Mouse (Mus musculus) embryonic facial prominence, embryonic 11.5 days (tissue): ENCODE data around the gene Fkbp2. TPM values are rescaled to one million over a fixed set of nuclear protein-coding genes. Genes with fewer than 3 reads are reported as not detected.
A peak's percentile ranks its signal among the peaks of the same experiment; 100 is the strongest.

Experiments
- ATAC-seq: fragments of 200-750 bp; cut with Nextera tagmentation; replicated peaks from 2 replicates; pipeline ENCODE4 v1.8.0; 2017; ENCODE audit warnings: low read depth; ENCODE audit not compliant: insufficient number of reproducible peaks, low FRiP score, low TSS enrichment
- DNase-seq: peaks from one replicate; pipeline ENCODE4 v3.0.0-alpha.2; 2015; ENCODE audit warnings: low spot score
- H3K27ac ChIP-seq: fragments of 300-500 bp; sonication (generic); replicated peaks from 2 replicates; pipeline ENCODE4 v1.5.1; 2014; ENCODE audit warnings: mild to moderate bottlenecking, low read depth, low read length, control low read depth
- H3K27me3 ChIP-seq: fragments of 300-500 bp; sonication (generic); 2 replicates; pipeline ENCODE4 v1.6.1; 2014; ENCODE audit warnings: mild to moderate bottlenecking, low read length, moderate library complexity, mixed read lengths; ENCODE audit not compliant: control insufficient read depth, insufficient read depth
- H3K36me3 ChIP-seq: fragments of 300-500 bp; sonication (generic); replicated peaks from 2 replicates; pipeline ENCODE4 v1.6.1; 2014; ENCODE audit warnings: low read depth, mild to moderate bottlenecking, low read length, moderate library complexity, mixed read lengths; ENCODE audit not compliant: control insufficient read depth, insufficient read depth
- H3K4me1 ChIP-seq: fragments of 300-500 bp; sonication (generic); 2 replicates; pipeline ENCODE4 v1.6.1; 2014; ENCODE audit warnings: low read length, mixed read lengths; ENCODE audit not compliant: control insufficient read depth, insufficient read depth
- H3K4me2 ChIP-seq: fragments of 300-500 bp; sonication (generic); 2 replicates; pipeline ENCODE4 v1.6.1; 2014; ENCODE audit warnings: low read depth, mild to moderate bottlenecking, control low read depth, low read length, moderate library complexity
- H3K4me3 ChIP-seq: fragments of 300-500 bp; sonication (generic); 2 replicates; pipeline ENCODE4 v1.5.1; 2014; ENCODE audit warnings: low read depth, low read length, control low read depth
- H3K9ac ChIP-seq: fragments of 300-500 bp; sonication (generic); replicated peaks from 2 replicates; pipeline ENCODE4 v1.6.1; 2014; ENCODE audit warnings: mild to moderate bottlenecking, control low read depth, low read length
- H3K9me3 ChIP-seq: fragments of 300-500 bp; sonication (generic); replicated peaks from 2 replicates; pipeline ENCODE4 v1.6.1; 2016; ENCODE audit warnings: mild to moderate bottlenecking, low read length, inconsistent platforms, mixed read lengths; ENCODE audit not compliant: control insufficient read depth
- WGBS: fragments of 180-500 bp; shearing (Covaris S2); extraction: QIAGEN DNeasy Blood & Tissue Kit; methylation state at CpG from one replicate; pipeline ENCODE4 v1.1.7; 2014; 5-methylcytosine and 5-hydroxymethylcytosine counted together
- polyA plus RNA-seq: library from polyadenylated mRNA; unstranded; fragments of >200 nt; fragmentation: Nextera tagmentation; extraction: Ambion mirVana; gene quantifications from 2 replicates; pipeline ENCODE4 v1.2.1, GENCODE M21; 2014

Gene Fkbp2
- polyA plus RNA-seq, 1 experiment from 2014 or later, result 65.1 TPM

- H3K4me2 ChIP-seq, result peak overlapping the region; percentile 82
- H3K9me3 ChIP-seq, result no peaks in the 10 kb centered on the region
- no peaks in the 10 kb centered on the region; the same call in 1 of the 2 replicates for H3K4me1 ChIP-seq
- WGBS, result 10% methylated on average over 11 of the region's 11 CpGs
- H3K27me3 ChIP-seq, result no peaks in the 10 kb centered on the region
- ATAC-seq (no peak), DNase-seq (no peak)
- H3K27ac ChIP-seq, result no peak overlapping the region
- H3K4me3 ChIP-seq, result peak overlapping the region; percentile 61
- H3K36me3 ChIP-seq, result no peaks in the 10 kb centered on the region
- peak overlapping the region; percentile 56 for H3K9ac ChIP-seq
These were observed 1.3 kb downstream of the Fkbp2 start for GRCm38 (mm10) chr19:6979001-6979479.

DNA sequence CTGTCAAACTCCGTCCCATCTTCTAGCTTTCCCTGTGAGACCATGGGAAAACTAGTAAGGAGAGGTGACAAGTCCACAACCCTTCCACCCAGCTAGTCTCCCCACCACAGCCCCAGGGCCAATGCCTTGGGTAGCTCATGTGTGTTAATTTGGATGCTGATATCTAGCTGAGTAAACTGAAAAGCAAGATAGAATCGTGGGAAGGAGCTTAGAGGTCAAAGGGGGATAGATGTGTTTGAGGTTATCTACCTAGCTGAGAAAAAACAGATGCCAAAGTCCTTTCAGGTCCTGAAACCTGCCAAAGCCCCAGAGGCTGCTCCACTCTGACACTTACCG is 1.7 kb downstream of the Fkbp2 start:
- Histone ChIP-seq H3K4me3 (peak overlapping the region; percentile 61), H3K36me3 (no peaks in the 10 kb centered on the region), H3K9me3 (no peaks in the 10 kb centered on the region), H3K4me1 (no peaks in the 10 kb centered on the region; the same call in 1 of the 2 replicates), H3K27ac (no peak overlapping the region), H3K4me2 (peak overlapping the region; percentile 82; the same call in 1 of the 2 replicates), H3K27me3 (no peaks in the 10 kb centered on the region), H3K9ac (peak overlapping the region; percentile 56; the same call in 1 of the 2 replicates)
- 44% methylated on average over 3 of the region's 3 CpGs for WGBS
- ATAC-seq (no peak), DNase-seq (no peak)

GRCm38 (mm10) chr19:6977759-6978638 is 2.3 kb downstream of the Fkbp2 start:
- H3K4me1 ChIP-seq, result no peaks in the 10 kb centered on the region; the same call in 1 of the 2 replicates
- 84% methylated on average over 13 of the region's 13 CpGs for WGBS

DNA sequence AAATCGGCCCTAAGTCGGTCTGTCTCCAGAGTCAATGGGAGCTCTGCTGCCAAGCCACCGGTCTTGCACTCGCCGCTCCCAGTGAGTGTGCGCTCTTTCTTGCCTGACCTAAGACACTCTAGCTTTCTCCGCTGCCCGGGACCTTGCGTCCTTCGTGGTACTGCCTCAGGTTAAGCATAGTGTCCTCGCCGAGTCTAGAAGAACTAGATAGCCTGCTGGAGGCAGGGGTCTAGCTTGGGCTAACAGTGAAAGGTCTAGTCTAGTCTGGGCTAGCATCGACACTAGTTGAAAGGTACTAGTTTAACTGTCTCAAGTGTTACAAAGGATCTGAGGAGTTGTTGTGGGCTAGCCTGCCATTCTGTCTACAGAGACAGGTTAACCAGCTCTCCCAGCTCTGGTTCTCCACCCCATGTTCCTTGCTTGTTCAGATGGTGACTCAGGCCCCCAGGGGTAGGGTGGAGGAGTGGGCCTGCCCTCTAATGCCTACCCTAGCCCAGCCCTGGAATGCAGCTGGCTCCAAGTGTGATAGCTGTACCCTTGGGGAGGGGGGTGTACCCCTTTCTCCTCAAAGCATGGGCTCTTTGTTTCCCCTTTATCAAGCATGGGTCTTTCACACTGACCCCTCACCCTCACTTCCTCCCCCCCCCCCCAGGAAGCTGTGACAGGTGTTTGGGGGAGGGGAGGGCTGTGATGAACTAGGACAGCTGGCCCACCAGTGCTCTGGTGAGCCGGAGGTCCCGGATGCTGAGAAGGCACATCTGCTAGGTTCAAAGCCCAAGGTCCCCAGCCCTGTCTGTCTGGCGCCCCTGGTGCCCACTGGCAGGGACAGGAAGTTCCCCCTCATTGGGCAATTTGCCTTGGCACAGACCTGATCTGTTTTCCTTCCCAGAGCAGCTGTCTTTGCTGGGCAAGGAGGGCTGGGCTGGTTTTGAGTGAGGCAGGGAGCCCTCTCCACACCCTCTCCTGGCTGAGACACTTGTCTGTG is 4.5 kb downstream of the Fkbp2 start, which contains the start of gene Plcb3:
Gene Plcb3, minus strand, starts transcription at position 934 of the 985 bp plus-strand sequence.
- H3K27ac ChIP-seq, result peak within 1 kb of the TSS; percentile 82
- H3K9me3 ChIP-seq, result no peaks in the 10 kb centered on the region
- no peaks in the 10 kb centered on the region for H3K27me3 ChIP-seq
- DNase-seq (peak; percentile 66), ATAC-seq (no peak)
- H3K4me2 ChIP-seq, result peak within 1 kb of the TSS; percentile 85
- peak within 1 kb of the TSS; percentile 77 for H3K9ac ChIP-seq
- H3K4me1 ChIP-seq, result no peaks in the 10 kb centered on the region; the same call in none of the 2 replicates
- no peaks in the 10 kb centered on the region for H3K36me3 ChIP-seq
- under 1% methylated on average over 16 of the region's 16 CpGs for WGBS
- H3K4me3 ChIP-seq, result peak within 1 kb of the TSS; percentile 65

More at GRCm38 (mm10) chr19:6977759-6978638, 2.3 kb downstream of the Fkbp2 start:
- no peaks in the 10 kb centered on the region for H3K27me3 ChIP-seq
- no peak overlapping the region for H3K9ac ChIP-seq
- H3K36me3 ChIP-seq, result no peaks in the 10 kb centered on the region
- H3K27ac ChIP-seq, result no peak overlapping the region
- no peaks in the 10 kb centered on the region for H3K9me3 ChIP-seq
- H3K4me2 ChIP-seq, result no peak overlapping the region; the same call in 1 of the 2 replicates
- ATAC-seq, result no peak
- H3K4me3 ChIP-seq, result no peak overlapping the region
- DNase-seq, result no peak

DNA sequence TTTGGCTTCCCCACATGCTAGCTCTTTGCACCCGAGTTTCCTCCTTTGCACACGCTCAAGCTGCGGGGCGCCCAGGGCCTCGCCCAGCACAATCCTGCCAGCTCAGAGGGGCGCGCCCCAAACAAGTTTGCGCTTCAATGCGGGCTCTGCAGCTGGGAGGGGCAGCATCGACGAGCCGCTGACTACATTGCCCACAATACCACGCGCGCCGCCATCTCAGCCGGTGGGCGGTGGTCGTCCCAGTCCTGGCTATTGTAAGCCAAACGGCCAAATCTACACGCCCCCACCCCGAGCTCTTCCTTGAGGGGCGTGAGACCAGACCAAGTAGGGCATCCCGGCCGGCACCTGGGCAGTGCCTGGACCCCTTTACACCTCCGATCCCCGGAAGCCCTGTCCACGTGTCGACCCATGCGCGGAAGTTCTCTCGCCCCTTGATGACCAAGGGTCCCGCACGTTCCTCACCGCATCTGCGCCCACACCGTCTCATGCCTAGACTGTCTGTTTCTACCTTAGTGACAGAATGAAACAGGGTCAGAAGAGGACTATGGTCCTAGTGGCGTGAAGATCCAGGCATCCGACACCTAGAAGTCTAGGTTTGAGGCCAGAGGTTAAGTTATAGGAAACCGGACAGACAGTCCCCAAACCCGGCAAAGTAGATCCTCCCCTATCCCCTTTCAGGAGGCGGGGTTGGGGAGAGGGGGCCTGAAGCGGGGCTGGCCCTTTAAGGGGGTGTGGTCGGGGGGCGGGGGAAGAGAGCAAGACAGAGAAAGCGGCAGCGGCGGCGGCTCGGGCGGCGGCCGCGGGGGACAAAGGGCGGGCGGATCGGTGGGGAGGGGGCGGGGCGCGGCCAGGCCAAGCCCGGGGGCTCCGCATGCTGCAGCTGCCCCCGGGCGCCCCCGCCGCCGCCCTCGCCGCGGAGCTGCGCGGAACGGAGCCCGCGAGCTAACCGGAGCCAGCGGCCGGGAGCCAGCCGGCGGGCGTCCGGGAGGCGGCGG is 5.8 kb downstream of the Fkbp2 start, which contains the start of gene Ppp1r14b:
Gene Ppp1r14b, plus strand, starts transcription at position 758 of the 995 bp plus-strand sequence.
- H3K9ac ChIP-seq, result peak within 1 kb of the TSS; percentile 77
- peak within 1 kb of the TSS; percentile 65 for H3K4me3 ChIP-seq
- WGBS, result under 1% methylated on average over 61 of the region's 84 CpGs
- H3K4me2 ChIP-seq, result peak within 1 kb of the TSS; percentile 85
- DNase-seq, result peak; percentile 94
- no peaks in the 10 kb centered on the region for H3K27me3 ChIP-seq
- no peaks in the 10 kb centered on the region for H3K36me3 ChIP-seq
- H3K4me1 ChIP-seq, result peaks cover 2% of the 10 kb centered on the region
- ATAC-seq, result peak; percentile 60
- H3K9me3 ChIP-seq, result no peaks in the 10 kb centered on the region
- H3K27ac ChIP-seq, result peak within 1 kb of the TSS; percentile 82

DNA sequence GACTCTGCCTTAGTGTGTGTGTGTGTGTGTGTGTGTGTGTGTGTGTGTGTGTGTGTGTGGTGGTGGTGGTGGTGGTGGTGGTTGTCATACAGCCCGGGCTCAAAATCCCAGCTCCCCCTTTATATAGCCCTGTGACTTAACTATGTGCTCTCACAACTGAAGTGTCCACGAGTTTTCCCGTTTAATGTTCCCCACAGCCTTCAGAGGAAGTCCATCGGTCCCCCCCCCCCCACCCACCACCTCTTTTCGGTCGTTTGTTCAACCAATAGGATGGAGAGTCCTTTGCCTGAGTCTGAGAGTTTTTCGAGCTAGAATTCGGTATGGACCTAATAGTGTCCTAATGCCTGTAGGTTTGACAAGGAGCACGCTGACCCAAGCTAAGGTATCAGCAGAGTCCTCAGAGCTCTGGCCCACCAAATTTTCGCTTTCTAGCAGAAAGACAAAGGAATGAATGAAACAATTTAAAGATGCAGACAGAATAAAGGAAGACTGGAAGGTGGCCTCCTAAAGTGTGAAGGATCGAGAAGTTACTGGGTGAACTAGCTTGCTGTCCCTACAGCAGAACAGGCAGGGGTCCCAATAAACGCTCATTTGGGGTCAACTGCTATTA is 6.6 kb downstream of the Fkbp2 start:
- Histone ChIP-seq H3K9me3 (no peaks in the 10 kb centered on the region), H3K4me1 (peaks cover 2% of the 10 kb centered on the region; the same call in 1 of the 2 replicates), H3K27me3 (no peaks in the 10 kb centered on the region), H3K4me3 (peak overlapping the region; percentile 65), H3K9ac (peak overlapping the region; percentile 77), H3K27ac (no peak overlapping the region), H3K4me2 (peak overlapping the region; percentile 68), H3K36me3 (no peaks in the 10 kb centered on the region)
- 40% methylated on average over 12 of the region's 12 CpGs for WGBS
- DNase-seq (no peak), ATAC-seq (no peak)
